Mouse (Mus musculus): ENCODE data around the gene Mkrn1.
A peak's percentile ranks its signal among the peaks of the same experiment; 100 is the strongest.
"Not testable (repeated sequence)": the region's sequence is repeated elsewhere in the genome, so short reads cannot be mapped to it uniquely, and the experiment has no call there.

The Mkrn1 gene

GRCm38 (mm10) chr6:39419851-39420721 is at the start of gene Mkrn1:
Gene Mkrn1, minus strand, starts transcription at chr6:39420462.
- DNase-seq (ENCODE audit: low spot score), result peak; percentile 88

- DNase-seq (ENCODE audit: low spot score), result no peak
Measured at GRCm38 (mm10) chr6:39469427-39469826, 49.2 kb upstream of the Mkrn1 start.

- peak; percentile 91 for DNase-seq (ENCODE audit: low spot score)
Measured at GRCm38 (mm10) chr6:39462621-39463538, 42.6 kb upstream of the Mkrn1 start.

- DNase-seq (ENCODE audit: low spot score), result no peak
Measured at GRCm38 (mm10) chr6:39460040-39460439, 39.8 kb upstream of the Mkrn1 start.

- DNase-seq (ENCODE audit: low spot score), result no peak
Measured at GRCm38 (mm10) chr6:39455339-39456160, 35.3 kb upstream of the Mkrn1 start.

GRCm38 (mm10) chr6:39454616-39455015 is 34.4 kb upstream of the Mkrn1 start:
- DNase-seq (ENCODE audit: low spot score), result no peak

- no peak for DNase-seq (ENCODE audit: low spot score)
Measured at GRCm38 (mm10) chr6:39453564-39453963, 33.3 kb upstream of the Mkrn1 start.

- peak; percentile 37 for DNase-seq (ENCODE audit: low spot score)
Measured at GRCm38 (mm10) chr6:39451033-39451432, 30.8 kb upstream of the Mkrn1 start.

- DNase-seq (ENCODE audit: low spot score), result no peak
Measured at GRCm38 (mm10) chr6:39450580-39450979, 30.3 kb upstream of the Mkrn1 start.

- no peak for DNase-seq (ENCODE audit: low spot score)
Measured at GRCm38 (mm10) chr6:39447429-39448185, 27.3 kb upstream of the Mkrn1 start.

GRCm38 (mm10) chr6:39445801-39446572 is 25.7 kb upstream of the Mkrn1 start:
- peak; percentile 53 for DNase-seq (ENCODE audit: low spot score)

GRCm38 (mm10) chr6:39442786-39443287 is 22.6 kb upstream of the Mkrn1 start:
- DNase-seq (ENCODE audit: low spot score), result no peak

- no peak for DNase-seq (ENCODE audit: low spot score)
Measured at GRCm38 (mm10) chr6:39440207-39440606, 19.9 kb upstream of the Mkrn1 start.

- not testable (repeated sequence) for DNase-seq (ENCODE audit: low spot score)
Measured at GRCm38 (mm10) chr6:39437519-39437918, 17.3 kb upstream of the Mkrn1 start.

- DNase-seq (ENCODE audit: low spot score), result no peak
Measured at GRCm38 (mm10) chr6:39435875-39436274, 15.6 kb upstream of the Mkrn1 start.

GRCm38 (mm10) chr6:39434886-39435492 is 14.7 kb upstream of the Mkrn1 start:
- peak; percentile 80 for DNase-seq (ENCODE audit: low spot score)

GRCm38 (mm10) chr6:39434111-39434885 is 14.0 kb upstream of the Mkrn1 start:
- no peak for DNase-seq (ENCODE audit: low spot score)

- DNase-seq (ENCODE audit: low spot score), result no peak
Measured at GRCm38 (mm10) chr6:39433701-39434100, 13.4 kb upstream of the Mkrn1 start.

GRCm38 (mm10) chr6:39433174-39433573 is 12.9 kb upstream of the Mkrn1 start:
- DNase-seq (ENCODE audit: low spot score), result no peak
